Mouse (Mus musculus): ENCODE measurements at regions not wholly inside any gene's neighbourhood (a gene's known extent, or its start where the extent isn't known, plus 50 kb on each side); places are given as distances from the start of the nearest gene placed in this dataset.

DNA sequence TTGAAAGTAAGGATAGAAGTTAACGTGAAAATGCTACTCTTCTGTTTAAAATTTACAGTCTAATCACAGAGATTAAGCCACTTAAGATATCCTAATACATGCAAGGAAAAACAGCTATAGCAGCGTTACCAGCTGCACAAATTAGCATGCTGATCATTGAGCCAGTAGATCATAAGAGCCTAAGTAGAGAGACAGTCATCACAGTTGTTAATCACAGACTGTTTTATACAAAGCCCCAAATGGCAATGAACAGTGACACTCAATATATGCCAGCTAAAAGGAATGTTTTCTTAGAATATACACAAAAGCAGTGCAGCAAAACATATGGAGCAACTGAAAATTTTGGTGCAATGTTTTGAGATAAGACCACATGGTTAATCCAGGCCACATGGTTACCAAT, 64.7 kb upstream of the Ppp1r3a start:
- no peak for DNase-seq (ENCODE audit: low spot score)

DNA sequence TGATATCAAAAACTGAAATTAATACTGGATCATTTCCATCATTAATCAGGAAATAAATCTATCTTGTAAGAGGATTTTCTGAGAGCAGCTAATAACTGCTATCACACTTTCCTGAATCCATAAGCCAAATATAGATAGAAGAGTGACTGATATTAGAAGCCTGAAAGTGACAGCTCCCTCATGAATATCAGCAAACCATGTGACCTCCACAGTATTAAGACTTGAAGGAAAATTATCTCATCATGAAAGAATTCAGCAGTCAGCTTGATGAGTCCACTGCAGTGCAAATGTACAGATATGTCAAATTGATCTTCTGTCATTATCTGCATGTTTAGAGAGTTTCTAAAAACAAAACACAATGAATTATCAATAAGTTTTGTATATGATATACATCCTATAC, 69.7 kb upstream of the Ppp1r3a start:
- DNase-seq (ENCODE audit: low spot score) = no peak

DNA sequence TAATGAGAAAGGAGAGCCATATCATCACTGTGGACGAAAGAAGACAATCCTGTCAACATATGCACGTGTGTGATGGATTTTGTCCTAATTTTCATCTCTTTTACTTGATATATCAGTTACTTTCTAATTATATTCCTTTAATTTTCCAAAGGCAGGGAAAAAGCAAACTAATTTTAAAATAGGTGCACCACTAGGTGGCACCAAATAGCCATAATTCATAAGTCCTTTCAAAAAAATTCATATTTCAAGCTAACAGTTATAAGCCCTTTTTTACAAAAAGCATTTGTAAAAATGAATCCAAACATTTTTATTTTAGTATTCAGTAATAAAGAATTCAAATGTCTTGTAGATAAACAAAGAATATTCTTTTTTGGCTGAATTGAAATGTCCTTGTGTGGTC, 62.2 kb upstream of the Foxp2 start:
- DNase-seq (ENCODE audit: low spot score) = peak; percentile 4

All from layer of hippocampus, adult 9-10 months (tissue).